Mouse (Mus musculus) embryonic facial prominence, embryonic 10.5 days (tissue): ENCODE results near the gene Wdr66. TPM values are rescaled to one million over a fixed set of nuclear protein-coding genes. Genes with fewer than 3 reads are reported as not detected.

Source experiments
- DNase-seq: peaks from one replicate; pipeline ENCODE4 v3.0.0-alpha.2; 2017; ENCODE audit warnings: low spot score
- H3K27ac ChIP-seq: fragments of 300-500 bp; sonication (generic); replicated peaks from 2 replicates; pipeline ENCODE4 v1.5.1; 2016; ENCODE audit warnings: mild to moderate bottlenecking
- H3K27me3 ChIP-seq: fragments of 300-500 bp; sonication (generic); replicated peaks from 2 replicates; pipeline ENCODE4 v1.6.1; 2016; ENCODE audit warnings: low read depth, mild to moderate bottlenecking; ENCODE audit not compliant: poor library complexity, severe bottlenecking
- H3K36me3 ChIP-seq: fragments of 300-500 bp; sonication (generic); replicated peaks from 2 replicates; pipeline ENCODE4 v1.6.1; 2016; ENCODE audit warnings: mild to moderate bottlenecking, moderate library complexity
- H3K4me1 ChIP-seq: fragments of 300-500 bp; sonication (generic); 2 replicates; pipeline ENCODE4 v1.6.1; 2016
- H3K4me3 ChIP-seq: fragments of 300-500 bp; sonication (generic); 2 replicates; pipeline ENCODE4 v1.5.1; 2016; ENCODE audit warnings: mild to moderate bottlenecking, moderate library complexity
- H3K9me3 ChIP-seq: fragments of 300-500 bp; sonication (generic); 2 replicates; pipeline ENCODE4 v1.6.1; 2016; ENCODE audit warnings: mild to moderate bottlenecking
- WGBS: fragments of 180-500 bp; shearing (Covaris S2); methylation state at CpG from one replicate; pipeline ENCODE4 v1.1.7; 2016; 5-methylcytosine and 5-hydroxymethylcytosine counted together
- polyA plus RNA-seq: library from polyadenylated mRNA; unstranded; fragments of >200 nt; fragmentation: Nextera tagmentation; extraction: Ambion mirVana; gene quantifications from 2 replicates; pipeline ENCODE4 v1.2.1, GENCODE M21; 2016

The Wdr66 gene
- polyA plus RNA-seq, 1 experiment from 2014 or later, result 4.5 TPM

DNA sequence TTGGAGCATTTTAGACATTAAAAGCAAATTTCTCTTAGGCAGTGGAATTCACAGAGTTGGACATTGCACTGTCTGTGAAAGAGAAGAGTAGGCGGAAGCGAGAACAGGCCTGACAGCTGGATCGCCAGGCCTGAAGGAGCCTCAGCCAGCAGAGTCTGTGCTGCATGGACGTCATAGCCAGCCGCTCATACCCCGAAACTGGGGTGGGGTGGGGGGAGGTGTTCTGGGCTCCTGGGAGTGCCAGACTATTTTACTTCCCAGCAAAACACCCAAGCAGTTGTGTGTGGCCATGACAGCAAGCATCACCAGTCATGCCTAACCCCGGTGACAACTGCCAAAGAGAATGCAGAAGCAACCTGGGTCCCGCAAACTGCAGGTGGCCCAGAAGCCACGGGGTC lies 74.8 kb downstream of the Wdr66 start:
- Histone ChIP-seq H3K4me1 (peaks cover 23% of the 10 kb centered on the region), H3K27ac (0 out of 2 replicates have a peak overlapping the region, but pooled peaks have one; percentile 51), H3K9me3 (no peaks in the 10 kb centered on the region), H3K27me3 (no peaks in the 10 kb centered on the region), H3K4me3 (no peak overlapping the region), H3K36me3 (no peaks in the 10 kb centered on the region)
- no peak for DNase-seq
- 84% methylated on average over 9 of the region's 9 CpGs for WGBS

DNA sequence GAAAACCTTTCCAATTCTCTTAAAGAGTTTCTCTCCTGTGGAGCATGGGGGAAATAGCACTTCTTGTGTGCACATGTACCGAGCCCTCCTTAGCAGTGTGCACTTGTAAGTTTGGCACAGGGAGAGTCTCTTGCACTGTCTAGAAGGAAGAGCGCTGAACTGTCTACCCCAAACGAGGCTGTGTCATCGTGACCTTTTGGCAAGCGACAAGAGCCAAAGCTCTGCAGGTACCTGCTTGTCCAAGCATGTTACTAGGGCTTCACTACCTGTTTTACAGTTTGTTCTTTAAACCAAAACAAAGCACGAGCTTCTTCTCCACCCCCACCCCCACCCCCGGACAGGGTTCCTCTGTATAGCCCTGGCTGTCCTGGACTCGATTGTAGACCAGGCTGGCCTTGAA lies 75.8 kb downstream of the Wdr66 start:
- WGBS, result 85% methylated on average over 8 of the region's 8 CpGs
- H3K4me3 ChIP-seq, result no peak overlapping the region
- H3K9me3 ChIP-seq, result no peaks in the 10 kb centered on the region
- no peaks in the 10 kb centered on the region for H3K36me3 ChIP-seq
- H3K4me1 ChIP-seq, result peaks cover 23% of the 10 kb centered on the region
- no peak for DNase-seq
- H3K27me3 ChIP-seq, result no peaks in the 10 kb centered on the region
- no peak overlapping the region for H3K27ac ChIP-seq

GRCm38 (mm10) chr5:123333566-123333965 lies 81.7 kb downstream of the Wdr66 start:
- H3K9me3 ChIP-seq, result no peaks in the 10 kb centered on the region
- 88% methylated on average over 6 of the region's 6 CpGs for WGBS
- no peaks in the 10 kb centered on the region for H3K36me3 ChIP-seq
- H3K4me1 ChIP-seq, result peaks cover 10% of the 10 kb centered on the region
- H3K27ac ChIP-seq, result no peak overlapping the region
- no peaks in the 10 kb centered on the region; the same call in 1 of the 2 replicates for H3K27me3 ChIP-seq
- no peak for DNase-seq
- no peak overlapping the region for H3K4me3 ChIP-seq

GRCm38 (mm10) chr5:123336205-123336961 lies 84.5 kb downstream of the Wdr66 start:
- Histone ChIP-seq H3K27ac (no peak overlapping the region), H3K4me3 (no peak overlapping the region), H3K4me1 (peaks cover 10% of the 10 kb centered on the region), H3K9me3 (no peaks in the 10 kb centered on the region), H3K27me3 (no peaks in the 10 kb centered on the region; the same call in 1 of the 2 replicates), H3K36me3 (no peaks in the 10 kb centered on the region)
- WGBS, result 77% methylated on average over 4 of the region's 4 CpGs
- DNase-seq, result no peak

- H3K9me3 ChIP-seq, result no peaks in the 10 kb centered on the region
- no peak overlapping the region for H3K4me3 ChIP-seq
- WGBS, result 76% methylated on average over 3 of the region's 3 CpGs
- no peak overlapping the region for H3K27ac ChIP-seq
- peaks cover 13% of the 10 kb centered on the region for H3K4me1 ChIP-seq
- H3K36me3 ChIP-seq, result no peaks in the 10 kb centered on the region
- no peaks in the 10 kb centered on the region; the same call in 1 of the 2 replicates for H3K27me3 ChIP-seq
- no peak for DNase-seq
Measured at GRCm38 (mm10) chr5:123338463-123338862, 86.6 kb downstream of the Wdr66 start.

DNA sequence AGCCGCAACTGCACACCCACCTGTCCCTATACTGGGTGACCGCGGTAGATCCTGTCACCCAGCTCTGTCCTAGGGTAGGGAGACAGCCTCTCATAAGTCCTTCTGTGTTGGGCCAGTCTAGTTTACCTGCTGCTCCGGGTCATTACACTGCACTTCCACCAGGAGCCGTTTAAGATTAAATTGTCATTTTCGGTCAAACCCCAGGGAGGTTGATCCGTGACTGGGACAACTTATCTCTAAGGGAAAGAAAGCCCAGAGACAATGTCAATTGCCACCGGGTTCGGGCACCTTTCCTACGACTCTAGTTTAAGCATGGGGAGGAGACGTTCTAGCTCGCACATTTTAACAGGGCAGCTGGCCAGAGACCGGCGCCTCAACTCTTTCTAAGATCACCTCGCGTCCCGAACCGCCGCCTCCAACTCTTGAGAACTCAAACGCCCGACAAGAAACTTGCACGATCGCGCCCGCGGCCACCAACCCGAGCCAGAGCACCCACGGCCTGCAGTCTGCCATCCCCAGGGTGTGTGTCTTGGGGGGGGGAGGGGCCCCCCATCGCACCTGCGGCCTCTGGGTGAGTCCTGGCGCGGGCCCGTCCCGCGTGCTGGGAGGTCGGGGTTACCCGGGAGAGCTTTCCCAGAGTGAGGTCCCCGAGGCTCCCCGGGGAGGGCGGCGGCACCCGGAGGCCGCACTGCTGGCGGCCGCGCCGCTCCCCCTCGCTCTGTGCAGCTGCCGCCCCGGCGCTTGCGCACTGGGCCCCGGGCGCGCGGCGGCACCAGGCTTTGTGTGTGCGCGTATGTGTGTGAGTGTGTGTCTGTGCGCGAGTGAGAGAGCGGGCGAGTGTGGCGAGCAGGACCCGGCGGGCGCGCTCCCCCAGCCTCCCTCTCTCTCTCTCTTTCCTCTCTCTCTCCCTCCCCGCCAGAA lies 92.1 kb downstream of the Wdr66 start, which contains the start of gene Bcl7a:
Gene Bcl7a (plus strand): TSS at position 128 of the 921 bp plus-strand sequence.
- under 1% methylated on average over 69 of the region's 69 CpGs for WGBS
- Histone ChIP-seq H3K4me1 (peaks cover 41% of the 10 kb centered on the region), H3K9me3 (no peaks in the 10 kb centered on the region), H3K36me3 (peaks cover 16% of the 10 kb centered on the region), H3K4me3 (peak within 1 kb of the TSS; percentile 94), H3K27ac (peak within 1 kb of the TSS; percentile 99), H3K27me3 (no peaks in the 10 kb centered on the region)
- peak; percentile 93 for DNase-seq

- peaks cover 22% of the 10 kb centered on the region for H3K36me3 ChIP-seq
- H3K27me3 ChIP-seq, result no peaks in the 10 kb centered on the region
- WGBS, result under 1% methylated on average over 51 of the region's 51 CpGs
- H3K9me3 ChIP-seq, result no peaks in the 10 kb centered on the region
- peak overlapping the region; percentile 94 for H3K4me3 ChIP-seq
- H3K27ac ChIP-seq, result peak overlapping the region; percentile 99
- DNase-seq, result no peak
- peaks cover 41% of the 10 kb centered on the region for H3K4me1 ChIP-seq
Measured at GRCm38 (mm10) chr5:123344628-123344962, 92.7 kb downstream of the Wdr66 start.

DNA sequence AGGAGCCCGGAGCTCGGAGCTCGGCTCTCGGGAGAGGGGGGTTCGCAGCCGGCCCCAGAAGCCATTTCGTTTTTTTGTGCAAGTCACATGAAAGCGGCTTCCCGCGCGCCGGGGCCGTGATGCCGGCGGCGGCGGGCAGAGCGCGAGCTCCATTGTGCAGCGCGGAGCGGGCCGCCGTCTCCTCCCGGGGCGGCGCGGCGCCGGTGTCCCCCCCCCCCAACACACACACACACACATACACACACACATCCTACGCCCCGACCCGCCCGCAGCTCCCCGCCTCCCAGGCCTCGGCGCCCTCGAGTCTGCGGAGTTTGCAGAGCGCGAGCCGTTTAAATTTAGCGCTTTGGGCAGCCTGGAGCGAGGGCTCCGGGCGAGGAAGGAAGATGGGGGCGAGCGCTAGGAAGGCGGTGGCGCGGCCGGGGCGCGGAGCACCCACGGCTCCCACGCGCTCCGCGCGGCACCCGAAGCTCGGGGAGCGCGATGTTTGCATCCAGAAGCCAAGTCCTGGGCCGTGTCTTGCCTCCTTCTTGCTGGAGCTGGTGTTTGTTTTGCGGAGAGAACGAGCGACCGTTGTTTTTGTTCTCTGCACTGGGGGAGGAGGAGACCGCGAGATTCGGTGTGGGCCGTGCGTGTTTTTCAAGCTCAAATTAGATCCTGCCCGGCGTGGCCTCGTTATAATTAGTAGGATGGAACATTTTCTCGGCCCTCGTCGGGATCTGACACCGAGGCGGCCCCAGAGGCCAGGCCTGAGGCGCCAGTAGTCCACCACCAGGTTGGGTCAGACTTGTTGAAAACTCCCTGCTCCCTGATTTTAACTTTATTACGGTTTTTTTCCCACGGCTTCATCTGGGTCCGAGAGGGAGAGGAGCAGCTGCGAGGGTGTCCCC lies 93.3 kb downstream of the Wdr66 start:
- Histone ChIP-seq H3K27me3 (no peaks in the 10 kb centered on the region), H3K36me3 (peaks cover 27% of the 10 kb centered on the region), H3K4me3 (peak overlapping the region; percentile 94), H3K9me3 (no peaks in the 10 kb centered on the region), H3K4me1 (peaks cover 44% of the 10 kb centered on the region), H3K27ac (peak overlapping the region; percentile 99)
- WGBS, result under 1% methylated on average over 84 of the region's 87 CpGs
- peak; percentile 80 for DNase-seq

- 3% methylated on average over 22 of the region's 22 CpGs for WGBS
- Histone ChIP-seq H3K4me1 (peaks cover 52% of the 10 kb centered on the region), H3K4me3 (peak overlapping the region; percentile 94), H3K36me3 (peaks cover 36% of the 10 kb centered on the region), H3K27ac (peak overlapping the region; percentile 99), H3K9me3 (no peaks in the 10 kb centered on the region), H3K27me3 (no peaks in the 10 kb centered on the region)
- peak; percentile 67 for DNase-seq
Measured at GRCm38 (mm10) chr5:123345853-123346654, 94.2 kb downstream of the Wdr66 start.

DNA sequence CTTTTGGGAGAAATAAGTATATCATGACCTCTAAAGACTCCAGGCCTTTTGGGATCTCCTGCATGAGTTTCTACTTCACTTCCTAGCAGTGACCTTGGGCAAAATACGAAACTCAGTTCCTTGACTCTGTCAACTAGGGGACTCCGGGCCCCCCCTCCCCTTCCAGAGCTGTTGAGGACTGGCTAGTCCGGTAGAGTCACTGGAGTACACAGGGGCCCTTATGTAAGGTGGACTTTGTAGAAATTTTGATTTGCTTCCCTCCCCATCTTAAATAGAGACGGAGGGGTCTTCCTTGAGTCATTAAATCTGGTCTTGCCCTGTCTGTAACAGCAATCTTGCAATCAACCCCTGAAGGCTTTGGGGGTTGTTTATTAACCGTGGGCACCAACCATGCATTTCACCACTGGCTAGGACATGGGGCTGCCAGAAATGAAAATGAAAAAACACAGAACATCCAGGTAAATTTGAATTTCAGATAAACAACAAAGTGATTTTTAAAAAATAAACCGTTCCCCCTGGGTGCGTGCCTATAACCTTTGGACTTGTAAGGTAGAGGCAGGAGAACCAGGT lies 94.9 kb downstream of the Wdr66 start:
- no peak for DNase-seq
- peak overlapping the region; percentile 99 for H3K27ac ChIP-seq
- H3K4me3 ChIP-seq, result peak overlapping the region; percentile 94
- WGBS, result 68% methylated on average over 7 of the region's 7 CpGs
- H3K36me3 ChIP-seq, result peaks cover 43% of the 10 kb centered on the region
- no peaks in the 10 kb centered on the region for H3K9me3 ChIP-seq
- H3K27me3 ChIP-seq, result no peaks in the 10 kb centered on the region
- peaks cover 58% of the 10 kb centered on the region for H3K4me1 ChIP-seq

- Histone ChIP-seq H3K4me1 (peaks cover 61% of the 10 kb centered on the region), H3K9me3 (no peaks in the 10 kb centered on the region), H3K4me3 (no peak overlapping the region; the same call in 1 of the 2 replicates), H3K36me3 (peaks cover 55% of the 10 kb centered on the region), H3K27ac (peak overlapping the region; percentile 71; the same call in 1 of the 2 replicates), H3K27me3 (no peaks in the 10 kb centered on the region)
- 86% methylated on average over 2 of the region's 2 CpGs for WGBS
- DNase-seq, result no peak
Measured at GRCm38 (mm10) chr5:123347985-123348384, 96.1 kb downstream of the Wdr66 start.
